Mouse (Mus musculus): ENCODE results near the gene Cbr2. TPM values are rescaled to one million over a fixed set of nuclear protein-coding genes. Genes with fewer than 3 reads are reported as not detected.

Gene Cbr2
- polyA plus RNA-seq, 1 experiment from 2014 or later = 0.39 TPM

DNA sequence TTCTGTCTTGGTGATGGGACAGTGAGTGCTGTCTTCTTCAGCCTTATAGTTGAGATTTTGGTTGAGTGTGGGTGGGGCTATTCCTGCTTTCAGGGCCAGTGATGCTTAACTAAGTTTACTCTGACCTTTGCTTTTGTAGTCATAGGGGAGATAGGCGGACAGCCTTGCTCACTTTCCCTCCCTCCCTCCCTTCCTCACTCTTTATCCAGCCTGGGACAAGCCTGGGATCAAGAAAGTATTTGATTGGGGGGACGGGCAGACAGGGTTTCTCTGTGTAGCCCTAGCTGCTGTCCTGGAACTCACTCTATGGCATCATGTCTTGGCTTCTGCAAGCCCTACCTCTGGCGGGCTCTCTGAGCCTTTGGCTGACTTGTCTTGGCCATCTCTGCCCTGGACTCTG, 38.5 kb downstream of the Cbr2 start:
- H3K9me3 ChIP-seq (ENCODE audit: control insufficient read depth, low read length) = no peaks in the 10 kb centered on the region
- no peak overlapping the region for H3K9ac ChIP-seq (replicated peaks; ENCODE audit: low read depth, low read length)
- H3K36me3 ChIP-seq (ENCODE audit: control insufficient read depth, insufficient read depth, low read length) = peaks cover 15% of the 10 kb centered on the region
- WGBS = 54% methylated on average over 3 of the region's 3 CpGs
- ATAC-seq (ENCODE audit: low read depth) = no peak
- no peaks in the 10 kb centered on the region for H3K27me3 ChIP-seq (ENCODE audit: control insufficient read depth, insufficient read depth, low read length)
- H3K4me3 ChIP-seq (ENCODE audit: low read depth, low read length) = no peak overlapping the region
- no peaks in the 10 kb centered on the region for H3K4me1 ChIP-seq (ENCODE audit: control insufficient read depth, insufficient read depth, low read length)
- H3K4me2 ChIP-seq (ENCODE audit: low read depth, low read length) = no peak overlapping the region
- no peak overlapping the region for H3K27ac ChIP-seq (ENCODE audit: low read depth, low read length)

GRCm38 (mm10) chr11:120692471-120693011, 39.4 kb downstream of the Cbr2 start:
- no peak for ATAC-seq (ENCODE audit: low read depth)
- no peak overlapping the region for H3K4me3 ChIP-seq (ENCODE audit: low read depth, low read length)
- H3K9me3 ChIP-seq (ENCODE audit: control insufficient read depth, low read length) = no peaks in the 10 kb centered on the region
- no peak overlapping the region for H3K9ac ChIP-seq (replicated peaks; ENCODE audit: low read depth, low read length)
- WGBS = 91% methylated on average over 4 of the region's 4 CpGs
- no peaks in the 10 kb centered on the region for H3K4me1 ChIP-seq (ENCODE audit: control insufficient read depth, insufficient read depth, low read length)
- H3K36me3 ChIP-seq (ENCODE audit: control insufficient read depth, insufficient read depth, low read length) = peaks cover 21% of the 10 kb centered on the region
- H3K4me2 ChIP-seq (ENCODE audit: low read depth, low read length) = no peak overlapping the region
- H3K27me3 ChIP-seq (ENCODE audit: control insufficient read depth, insufficient read depth, low read length) = no peaks in the 10 kb centered on the region
- H3K27ac ChIP-seq (ENCODE audit: low read depth, low read length) = no peak overlapping the region

- Histone ChIP-seq H3K9me3 (ENCODE audit: control insufficient read depth, low read length) (no peaks in the 10 kb centered on the region), H3K36me3 (ENCODE audit: control insufficient read depth, insufficient read depth, low read length) (peaks cover 31% of the 10 kb centered on the region), H3K27ac (ENCODE audit: low read depth, low read length) (no peak overlapping the region), H3K4me1 (ENCODE audit: control insufficient read depth, insufficient read depth, low read length) (no peaks in the 10 kb centered on the region), H3K27me3 (ENCODE audit: control insufficient read depth, insufficient read depth, low read length) (no peaks in the 10 kb centered on the region), H3K9ac (replicated peaks; ENCODE audit: low read depth, low read length) (no peak overlapping the region), H3K4me3 (ENCODE audit: low read depth, low read length) (no peak overlapping the region), H3K4me2 (ENCODE audit: low read depth, low read length) (no peak overlapping the region)
- ATAC-seq (ENCODE audit: low read depth) = no peak
- 84% methylated on average over 3 of the region's 3 CpGs for WGBS
Observed at GRCm38 (mm10) chr11:120689365-120689764, 42.5 kb downstream of the Cbr2 start.

DNA sequence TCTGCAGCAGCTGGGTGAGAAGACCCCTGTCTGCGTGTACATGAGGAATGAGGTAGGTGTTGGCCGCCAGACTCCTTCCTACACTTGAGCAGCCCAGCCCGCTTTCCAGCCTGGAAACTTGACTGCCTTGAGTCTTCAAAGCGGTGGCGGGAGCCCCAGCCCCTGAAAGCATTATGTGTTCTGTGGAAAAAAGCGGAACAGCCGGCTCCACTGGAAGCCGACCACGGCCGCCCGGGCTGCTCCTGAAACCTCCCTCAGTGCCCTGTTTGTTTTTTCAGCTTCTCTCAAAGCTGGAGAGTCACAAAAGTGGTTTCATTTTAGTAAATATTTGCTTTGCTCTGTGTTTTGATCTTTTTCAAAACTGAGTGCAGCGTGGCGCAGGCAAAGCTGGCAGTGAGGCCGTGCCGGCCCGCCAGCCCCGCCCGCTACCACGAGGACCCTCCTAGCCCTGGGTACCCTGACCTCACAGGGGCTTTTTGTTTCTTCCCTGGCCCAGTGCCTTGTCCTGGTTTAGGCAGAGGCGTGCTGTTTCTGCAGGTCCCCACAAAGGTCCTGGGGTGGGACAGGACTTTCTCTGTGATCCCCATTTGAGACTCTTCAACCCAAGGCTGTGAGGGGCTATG, 45.2 kb downstream of the Cbr2 start:
- peaks cover 34% of the 10 kb centered on the region for H3K36me3 ChIP-seq (ENCODE audit: control insufficient read depth, insufficient read depth, low read length)

DNA sequence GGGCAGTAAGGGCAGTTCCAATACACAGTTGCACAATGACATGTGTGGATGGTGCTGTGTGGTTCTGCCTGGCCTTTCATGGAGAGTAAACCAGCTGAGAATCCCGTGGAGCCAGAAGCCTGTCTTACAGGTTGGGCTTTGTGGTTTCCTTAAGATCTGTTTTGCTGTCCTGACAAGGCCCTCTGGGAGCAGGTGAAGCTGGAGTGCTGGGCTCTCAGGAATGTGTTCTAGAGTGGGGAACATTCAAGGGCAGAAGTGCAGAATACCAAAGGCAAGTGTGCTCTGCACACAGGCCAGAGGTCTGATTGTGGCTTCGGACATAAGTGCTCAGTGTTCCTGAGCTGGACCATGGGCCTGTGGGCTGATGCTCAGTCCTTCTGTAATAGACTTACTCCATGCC, 47.3 kb downstream of the Cbr2 start:
- Histone ChIP-seq H3K27me3 (ENCODE audit: control insufficient read depth, insufficient read depth, low read length) (no peaks in the 10 kb centered on the region), H3K9me3 (ENCODE audit: control insufficient read depth, low read length) (no peaks in the 10 kb centered on the region), H3K4me3 (ENCODE audit: low read depth, low read length) (no peak overlapping the region), H3K4me2 (ENCODE audit: low read depth, low read length) (no peak overlapping the region), H3K27ac (ENCODE audit: low read depth, low read length) (no peak overlapping the region), H3K9ac (replicated peaks; ENCODE audit: low read depth, low read length) (no peak overlapping the region), H3K4me1 (ENCODE audit: control insufficient read depth, insufficient read depth, low read length) (no peaks in the 10 kb centered on the region), H3K36me3 (ENCODE audit: control insufficient read depth, insufficient read depth, low read length) (peaks cover 42% of the 10 kb centered on the region)
- 96% methylated on average over 2 of the region's 2 CpGs for WGBS
- ATAC-seq (ENCODE audit: low read depth) = no peak

More for the DNA sequence above, 45.2 kb downstream of the Cbr2 start:
- no peak overlapping the region for H3K27ac ChIP-seq (ENCODE audit: low read depth, low read length)
- H3K4me1 ChIP-seq (ENCODE audit: control insufficient read depth, insufficient read depth, low read length) = no peaks in the 10 kb centered on the region
- H3K9ac ChIP-seq (replicated peaks; ENCODE audit: low read depth, low read length) = no peak overlapping the region
- no peaks in the 10 kb centered on the region for H3K27me3 ChIP-seq (ENCODE audit: control insufficient read depth, insufficient read depth, low read length)
- no peaks in the 10 kb centered on the region for H3K9me3 ChIP-seq (ENCODE audit: control insufficient read depth, low read length)
- ATAC-seq (ENCODE audit: low read depth) = no peak
- H3K4me3 ChIP-seq (ENCODE audit: low read depth, low read length) = no peak overlapping the region
- no peak overlapping the region for H3K4me2 ChIP-seq (ENCODE audit: low read depth, low read length)
- 77% methylated on average over 20 of the region's 20 CpGs for WGBS

GRCm38 (mm10) chr11:120684086-120684485, 47.8 kb downstream of the Cbr2 start:
- no peak overlapping the region for H3K27ac ChIP-seq (ENCODE audit: low read depth, low read length)
- no peak overlapping the region for H3K4me3 ChIP-seq (ENCODE audit: low read depth, low read length)
- no peaks in the 10 kb centered on the region for H3K27me3 ChIP-seq (ENCODE audit: control insufficient read depth, insufficient read depth, low read length)
- H3K9ac ChIP-seq (replicated peaks; ENCODE audit: low read depth, low read length) = no peak overlapping the region
- H3K36me3 ChIP-seq (ENCODE audit: control insufficient read depth, insufficient read depth, low read length) = peaks cover 42% of the 10 kb centered on the region
- H3K4me1 ChIP-seq (ENCODE audit: control insufficient read depth, insufficient read depth, low read length) = no peaks in the 10 kb centered on the region
- ATAC-seq (ENCODE audit: low read depth) = no peak
- 95% methylated on average over 2 of the region's 2 CpGs for WGBS
- no peak overlapping the region for H3K4me2 ChIP-seq (ENCODE audit: low read depth, low read length)
- H3K9me3 ChIP-seq (ENCODE audit: control insufficient read depth, low read length) = no peaks in the 10 kb centered on the region

DNA sequence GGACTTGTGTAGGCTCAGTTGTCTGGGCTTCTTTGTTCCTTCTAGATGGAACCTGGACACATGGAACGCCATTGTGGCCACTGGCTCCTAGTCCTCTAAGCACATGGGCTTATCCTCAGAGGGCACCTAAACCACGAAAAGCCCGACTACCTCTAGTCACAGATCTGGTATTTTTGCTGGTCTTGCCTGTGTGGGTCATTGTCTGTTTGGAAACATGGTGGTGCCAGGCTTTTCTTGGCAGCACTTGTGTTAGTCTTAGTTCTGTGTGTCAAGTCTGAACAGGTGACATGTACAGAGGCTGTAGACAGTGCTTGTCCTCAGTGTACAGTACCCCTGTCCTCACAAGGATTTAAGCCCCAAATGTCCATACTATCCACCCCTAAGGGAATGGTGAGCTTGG, 48.4 kb downstream of the Cbr2 start:
- Histone ChIP-seq H3K36me3 (ENCODE audit: control insufficient read depth, insufficient read depth, low read length) (peaks cover 40% of the 10 kb centered on the region), H3K4me3 (ENCODE audit: low read depth, low read length) (no peak overlapping the region)
- 85% methylated on average over 3 of the region's 3 CpGs for WGBS

DNA sequence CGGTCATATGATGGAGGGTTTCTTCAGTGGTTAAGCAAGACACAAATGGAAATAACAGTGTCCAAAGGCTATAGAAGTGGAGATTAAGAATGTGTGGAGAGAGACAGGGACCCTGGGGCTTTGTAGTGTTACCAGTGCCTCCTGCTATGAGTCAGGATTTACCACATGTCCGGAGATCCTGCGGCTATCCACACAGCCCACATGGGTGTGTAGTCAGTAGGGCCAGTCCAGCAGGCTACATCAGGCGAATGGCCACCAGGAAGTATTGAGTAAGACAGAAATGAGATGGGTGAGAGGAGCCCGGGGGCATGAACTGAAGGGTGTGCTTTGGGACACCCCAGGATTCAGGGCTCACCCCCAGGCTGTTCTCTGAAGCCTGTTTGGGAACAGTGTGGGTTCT, 49.2 kb downstream of the Cbr2 start:
- no peaks in the 10 kb centered on the region for H3K4me1 ChIP-seq (ENCODE audit: control insufficient read depth, insufficient read depth, low read length)
- no peak for ATAC-seq (ENCODE audit: low read depth)
- no peaks in the 10 kb centered on the region for H3K9me3 ChIP-seq (ENCODE audit: control insufficient read depth, low read length)
- H3K36me3 ChIP-seq (ENCODE audit: control insufficient read depth, insufficient read depth, low read length) = peaks cover 40% of the 10 kb centered on the region
- H3K9ac ChIP-seq (replicated peaks; ENCODE audit: low read depth, low read length) = no peak overlapping the region
- 90% methylated on average over 5 of the region's 5 CpGs for WGBS
- H3K4me2 ChIP-seq (ENCODE audit: low read depth, low read length) = no peak overlapping the region
- H3K4me3 ChIP-seq (ENCODE audit: low read depth, low read length) = no peak overlapping the region
- H3K27ac ChIP-seq (ENCODE audit: low read depth, low read length) = no peak overlapping the region
- H3K27me3 ChIP-seq (ENCODE audit: control insufficient read depth, insufficient read depth, low read length) = no peaks in the 10 kb centered on the region

More for the DNA sequence above, 48.4 kb downstream of the Cbr2 start:
- no peak for ATAC-seq (ENCODE audit: low read depth)
- Histone ChIP-seq H3K9me3 (ENCODE audit: control insufficient read depth, low read length) (no peaks in the 10 kb centered on the region), H3K4me1 (ENCODE audit: control insufficient read depth, insufficient read depth, low read length) (no peaks in the 10 kb centered on the region), H3K27me3 (ENCODE audit: control insufficient read depth, insufficient read depth, low read length) (no peaks in the 10 kb centered on the region), H3K27ac (ENCODE audit: low read depth, low read length) (no peak overlapping the region), H3K9ac (replicated peaks; ENCODE audit: low read depth, low read length) (no peak overlapping the region), H3K4me2 (ENCODE audit: low read depth, low read length) (no peak overlapping the region)

DNA sequence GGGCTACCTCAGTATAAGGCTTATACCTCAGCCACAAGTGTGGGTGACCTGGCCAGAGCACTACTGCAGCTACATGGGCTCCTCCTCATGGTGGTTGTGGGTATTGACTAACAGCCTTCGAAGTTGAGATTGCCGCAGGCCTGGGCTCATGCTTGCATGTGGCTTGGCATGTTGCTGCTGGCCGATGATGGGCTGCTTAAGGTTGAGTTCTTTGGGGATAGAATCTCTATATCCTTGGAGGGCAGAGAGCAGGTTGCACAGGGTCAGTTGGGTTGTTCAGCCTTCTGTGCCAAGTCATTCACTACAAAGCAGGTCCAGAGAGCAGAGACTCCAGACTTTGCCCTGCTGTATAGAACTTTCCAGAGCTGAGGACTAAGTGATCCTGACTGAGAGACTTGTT, 52.0 kb downstream of the Cbr2 start:
- 94% methylated on average over 3 of the region's 3 CpGs for WGBS
- Histone ChIP-seq H3K4me2 (ENCODE audit: low read depth, low read length) (no peak overlapping the region), H3K4me1 (ENCODE audit: control insufficient read depth, insufficient read depth, low read length) (no peaks in the 10 kb centered on the region), H3K9ac (replicated peaks; ENCODE audit: low read depth, low read length) (no peak overlapping the region), H3K36me3 (ENCODE audit: control insufficient read depth, insufficient read depth, low read length) (peaks cover 32% of the 10 kb centered on the region), H3K4me3 (ENCODE audit: low read depth, low read length) (no peak overlapping the region), H3K27ac (ENCODE audit: low read depth, low read length) (no peak overlapping the region), H3K27me3 (ENCODE audit: control insufficient read depth, insufficient read depth, low read length) (no peaks in the 10 kb centered on the region), H3K9me3 (ENCODE audit: control insufficient read depth, low read length) (no peaks in the 10 kb centered on the region)
- ATAC-seq (ENCODE audit: low read depth) = no peak
